Mouse (Mus musculus) limb, embryonic 11.5 days (tissue): ENCODE measurements around the gene Gm6583. TPM values are rescaled to one million over a fixed set of nuclear protein-coding genes. Genes with fewer than 3 reads are reported as not detected.

ENCODE experiments used
- ATAC-seq: fragments of 200-750 bp; cut with Nextera tagmentation; 2 replicates; pipeline ENCODE4 v1.8.0; 2017; ENCODE audit warnings: low read depth; ENCODE audit not compliant: insufficient number of reproducible peaks, low FRiP score, low TSS enrichment
- DNase-seq: peaks from one replicate; pipeline ENCODE4 v3.0.0-alpha.2; 2015; ENCODE audit warnings: low spot score
- H3K27ac ChIP-seq: fragments of 300-500 bp; sonication (generic); replicated peaks from 2 replicates; pipeline ENCODE4 v1.5.1; 2014; ENCODE audit warnings: low read depth, mild to moderate bottlenecking, low read length
- H3K27me3 ChIP-seq: fragments of 300-500 bp; sonication (generic); 2 replicates; pipeline ENCODE4 v1.6.1; 2014; ENCODE audit warnings: mild to moderate bottlenecking, low read length, mixed read lengths; ENCODE audit not compliant: control insufficient read depth, insufficient read depth
- H3K36me3 ChIP-seq: fragments of 300-500 bp; sonication (generic); 2 replicates; pipeline ENCODE4 v1.6.1; 2014; ENCODE audit warnings: mild to moderate bottlenecking, low read length, moderate library complexity, mixed read lengths; ENCODE audit not compliant: control insufficient read depth, insufficient read depth
- H3K4me1 ChIP-seq: fragments of 300-500 bp; sonication (generic); 2 replicates; pipeline ENCODE4 v1.6.1; 2014; ENCODE audit warnings: low read length, mixed read lengths; ENCODE audit not compliant: control insufficient read depth, insufficient read depth
- H3K4me2 ChIP-seq: fragments of 300-500 bp; sonication (generic); 2 replicates; pipeline ENCODE4 v1.6.1; 2014; ENCODE audit warnings: low read depth, mild to moderate bottlenecking, moderate library complexity; ENCODE audit not compliant: severe bottlenecking
- H3K4me3 ChIP-seq: fragments of 300-500 bp; sonication (generic); 2 replicates; pipeline ENCODE4 v1.5.1; 2014; ENCODE audit warnings: low read depth, low read length
- H3K9ac ChIP-seq: fragments of 300-500 bp; sonication (generic); 2 replicates; pipeline ENCODE4 v1.6.1; 2014; ENCODE audit warnings: mild to moderate bottlenecking, low read length
- H3K9me3 ChIP-seq: fragments of 300-500 bp; sonication (generic); 2 replicates; pipeline ENCODE4 v1.6.1; 2016; ENCODE audit warnings: low read length; ENCODE audit not compliant: control insufficient read depth
- WGBS: fragments of 180-500 bp; shearing (Covaris S2); extraction: QIAGEN DNeasy Blood & Tissue Kit; methylation state at CpG from one replicate; pipeline ENCODE4 v1.1.7; 2014; 5-methylcytosine and 5-hydroxymethylcytosine counted together
- polyA plus RNA-seq: library from polyadenylated mRNA; unstranded; fragments of >200 nt; fragmentation: Nextera tagmentation; extraction: Ambion mirVana; gene quantifications from 2 replicates; pipeline ENCODE4 v1.2.1, GENCODE M21; 2014

Gm6583 gene
- polyA plus RNA-seq, 1 experiment from 2014 or later: 0.12 TPM

DNA sequence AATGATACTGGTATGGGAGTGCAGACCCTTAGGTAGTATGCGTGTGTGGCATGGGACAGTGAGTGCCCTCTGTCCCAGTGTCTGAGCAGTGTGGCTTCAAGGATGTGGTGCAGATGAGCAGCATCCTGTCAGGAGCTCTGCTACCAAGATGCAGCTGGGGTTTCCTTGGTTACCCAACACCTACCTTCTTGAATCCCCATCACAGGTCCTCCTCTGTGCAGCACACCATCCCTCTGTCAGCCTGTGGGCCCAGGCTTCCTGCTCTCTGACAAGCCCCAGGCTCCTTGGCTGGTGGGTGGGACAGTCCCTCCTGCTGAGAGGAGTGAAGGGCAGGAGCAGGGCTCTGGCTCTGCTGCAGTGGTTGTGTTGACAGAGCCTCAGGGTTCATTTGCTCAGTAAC is 21.5 kb upstream of the Gm6583 start:
- Histone ChIP-seq H3K9me3 (no peaks in the 10 kb centered on the region), H3K36me3 (peaks cover 11% of the 10 kb centered on the region; the same call in 1 of the 2 replicates), H3K4me3 (no peak overlapping the region), H3K4me1 (no peaks in the 10 kb centered on the region), H3K4me2 (no peak overlapping the region), H3K27ac (no peak overlapping the region), H3K9ac (no peak overlapping the region), H3K27me3 (no peaks in the 10 kb centered on the region)
- ATAC-seq (no peak), DNase-seq (no peak)
- WGBS: 75% methylated on average over 1 of the region's 1 CpGs

DNA sequence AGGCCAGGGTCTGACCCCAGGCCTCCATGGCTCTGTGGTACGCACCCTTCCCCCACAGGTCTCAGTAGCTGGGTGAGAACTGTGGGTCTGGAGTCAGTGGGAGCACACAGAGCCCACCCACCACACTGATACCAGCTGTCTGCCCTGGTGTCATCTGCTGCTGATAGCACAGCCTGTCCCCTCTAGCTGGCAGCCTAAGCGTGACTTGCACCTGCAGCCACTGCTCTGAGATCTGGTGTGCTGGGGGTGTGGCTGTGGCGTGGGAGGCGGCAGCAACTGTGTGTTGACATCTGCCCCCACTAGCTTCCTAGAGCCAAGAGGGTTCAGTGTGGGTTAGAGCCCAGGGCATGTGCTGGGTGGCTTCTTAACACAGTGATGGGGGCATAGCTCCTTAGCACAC is 20.3 kb upstream of the Gm6583 start:
- WGBS: 84% methylated on average over 4 of the region's 4 CpGs
- Histone ChIP-seq H3K36me3 (peaks cover 15% of the 10 kb centered on the region; the same call in 1 of the 2 replicates), H3K4me3 (no peak overlapping the region), H3K4me2 (no peak overlapping the region), H3K9me3 (no peaks in the 10 kb centered on the region), H3K4me1 (no peaks in the 10 kb centered on the region), H3K27me3 (no peaks in the 10 kb centered on the region), H3K9ac (no peak overlapping the region), H3K27ac (no peak overlapping the region)
- ATAC-seq (no peak), DNase-seq (no peak)

DNA sequence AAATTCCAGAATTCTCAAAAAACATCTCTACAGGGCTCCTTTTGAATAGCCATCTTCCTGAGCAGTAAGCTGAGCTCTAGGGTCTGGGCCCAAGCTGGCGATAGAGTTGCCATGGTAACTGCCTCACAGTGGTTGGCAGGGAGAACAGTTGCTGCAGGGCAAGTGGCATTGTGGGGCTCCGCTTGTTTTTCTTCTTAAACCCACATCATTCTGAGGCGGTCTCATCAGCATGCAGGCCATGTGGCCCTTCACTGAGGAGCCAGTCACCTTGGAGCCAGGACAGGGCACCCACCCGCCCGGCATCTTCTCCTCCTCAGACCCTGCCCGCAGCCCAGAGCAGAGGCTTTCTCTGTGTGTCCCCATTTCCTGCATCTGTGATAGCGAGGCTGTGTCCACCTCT is 16.1 kb upstream of the Gm6583 start:
- no peak overlapping the region for H3K9ac ChIP-seq
- no peak for DNase-seq
- peaks cover 24% of the 10 kb centered on the region for H3K36me3 ChIP-seq
- H3K9me3 ChIP-seq: no peaks in the 10 kb centered on the region
- 80% methylated on average over 7 of the region's 7 CpGs for WGBS
- H3K4me3 ChIP-seq: no peak overlapping the region
- no peak for ATAC-seq
- H3K27ac ChIP-seq: no peak overlapping the region
- no peaks in the 10 kb centered on the region for H3K27me3 ChIP-seq
- no peaks in the 10 kb centered on the region for H3K4me1 ChIP-seq
- H3K4me2 ChIP-seq: no peak overlapping the region

DNA sequence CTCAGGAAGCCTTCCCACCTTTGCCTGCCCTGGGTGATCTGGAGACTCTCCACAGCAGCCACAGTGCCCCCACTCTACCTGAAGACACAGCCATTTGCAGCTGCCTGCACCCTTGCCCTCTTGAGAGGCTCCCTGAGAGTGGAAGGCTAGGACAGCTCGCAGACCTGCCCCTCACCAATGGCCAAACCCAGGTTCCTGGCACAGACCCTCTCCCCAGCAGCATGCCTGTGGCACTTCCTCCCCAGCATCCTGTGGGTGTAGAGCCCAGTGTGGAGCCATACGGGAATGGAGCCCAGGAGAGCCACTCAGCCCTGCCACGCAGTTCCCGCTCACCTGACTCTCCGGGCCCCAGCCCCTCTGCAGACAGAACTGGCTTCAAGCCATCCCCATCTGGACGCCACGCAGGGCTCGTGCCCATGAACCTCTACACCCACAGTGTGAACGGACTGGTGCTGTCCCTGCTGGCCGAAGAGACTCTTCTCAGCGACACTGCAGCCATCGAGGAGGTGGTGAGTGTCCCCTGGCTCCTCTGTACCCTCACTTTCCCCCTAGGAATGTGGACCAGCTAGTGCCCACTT is 14.5 kb upstream of the Gm6583 start:
- Histone ChIP-seq H3K9ac (no peak overlapping the region), H3K27me3 (no peaks in the 10 kb centered on the region), H3K4me3 (no peak overlapping the region), H3K36me3 (peaks cover 23% of the 10 kb centered on the region), H3K9me3 (no peaks in the 10 kb centered on the region), H3K27ac (no peak overlapping the region), H3K4me1 (no peaks in the 10 kb centered on the region), H3K4me2 (no peak overlapping the region)
- DNase-seq (no peak), ATAC-seq (no peak)
- WGBS: 93% methylated on average over 12 of the region's 12 CpGs

DNA sequence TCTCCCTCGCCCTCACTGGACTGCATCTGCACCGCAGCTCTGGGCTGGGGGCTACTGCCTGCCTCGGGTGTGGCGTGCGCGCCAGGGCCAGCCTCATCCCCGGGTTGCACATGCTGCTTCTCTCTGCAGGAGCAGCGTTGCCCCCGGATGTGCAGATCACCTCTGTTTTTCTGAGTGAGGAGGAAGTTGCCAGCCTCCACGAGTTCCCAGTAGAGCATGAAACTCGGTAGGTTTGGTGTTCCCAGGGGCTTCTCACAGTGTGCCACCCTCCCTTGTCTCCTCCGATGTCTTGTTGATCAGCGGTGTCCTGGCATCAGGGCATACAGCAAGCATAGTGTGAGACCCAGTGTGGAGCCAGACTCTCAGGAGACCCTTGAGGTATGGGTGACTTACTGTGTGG is 13.5 kb upstream of the Gm6583 start:
- no peak overlapping the region for H3K9ac ChIP-seq
- H3K27me3 ChIP-seq: no peaks in the 10 kb centered on the region
- DNase-seq (no peak), ATAC-seq (no peak)
- H3K27ac ChIP-seq: no peak overlapping the region
- H3K36me3 ChIP-seq: peaks cover 27% of the 10 kb centered on the region
- H3K4me1 ChIP-seq: peaks cover 3% of the 10 kb centered on the region; the same call in 1 of the 2 replicates
- 95% methylated on average over 13 of the region's 13 CpGs for WGBS
- H3K4me3 ChIP-seq: no peak overlapping the region
- no peak overlapping the region for H3K4me2 ChIP-seq
- H3K9me3 ChIP-seq: no peaks in the 10 kb centered on the region

DNA sequence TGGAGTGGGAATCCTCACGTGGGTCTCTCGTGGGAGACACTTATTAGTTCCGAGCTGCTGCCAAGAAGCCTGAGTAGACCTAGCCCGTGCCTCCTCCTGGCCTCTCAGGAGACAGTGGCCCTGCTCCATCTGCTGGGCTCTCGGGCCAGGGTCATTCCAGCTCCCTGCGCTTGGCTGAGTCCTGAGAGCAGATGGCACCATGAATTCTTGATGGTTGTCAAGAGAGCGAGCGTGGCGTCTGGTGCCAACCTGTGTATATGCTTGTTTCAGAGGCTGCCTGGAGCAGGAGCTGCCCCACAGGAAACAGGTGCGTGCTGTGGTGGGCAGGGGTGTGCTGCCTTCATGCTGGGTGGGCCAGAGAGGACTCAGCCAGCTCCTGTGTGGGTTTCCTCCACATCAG is 12.8 kb upstream of the Gm6583 start:
- Histone ChIP-seq H3K27ac (no peak overlapping the region), H3K4me1 (peaks cover 3% of the 10 kb centered on the region; the same call in 1 of the 2 replicates), H3K4me3 (no peak overlapping the region), H3K36me3 (peaks cover 24% of the 10 kb centered on the region), H3K9ac (no peak overlapping the region), H3K4me2 (no peak overlapping the region), H3K27me3 (no peaks in the 10 kb centered on the region), H3K9me3 (no peaks in the 10 kb centered on the region)
- ATAC-seq (no peak), DNase-seq (no peak)
- 92% methylated on average over 10 of the region's 10 CpGs for WGBS

DNA sequence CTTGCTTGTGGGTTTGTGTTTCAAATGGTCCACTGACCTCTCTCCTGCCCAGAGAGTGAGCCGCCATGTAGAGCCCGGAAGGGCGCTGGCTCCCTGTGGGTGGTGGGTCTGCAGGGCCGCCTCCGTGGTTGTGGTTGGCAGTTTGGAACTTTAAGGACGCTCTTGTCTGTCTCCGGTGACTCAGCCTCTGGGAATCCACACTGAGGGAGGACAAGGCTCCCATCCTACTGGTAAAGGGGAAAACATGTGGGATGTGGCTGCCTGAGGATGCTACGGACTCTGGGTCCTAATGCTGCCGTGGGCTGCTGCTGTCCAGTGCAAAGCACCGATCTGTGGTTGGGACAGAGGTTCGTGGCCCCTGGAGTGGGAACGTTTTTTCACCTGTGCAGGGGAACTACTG is 12.1 kb upstream of the Gm6583 start:
- no peak for DNase-seq
- 92% methylated on average over 12 of the region's 12 CpGs for WGBS
- Histone ChIP-seq H3K27ac (no peak overlapping the region), H3K9me3 (no peaks in the 10 kb centered on the region), H3K27me3 (no peaks in the 10 kb centered on the region), H3K9ac (no peak overlapping the region), H3K4me3 (no peak overlapping the region), H3K4me1 (peaks cover 3% of the 10 kb centered on the region; the same call in 1 of the 2 replicates), H3K4me2 (no peak overlapping the region), H3K36me3 (peaks cover 24% of the 10 kb centered on the region)
- no peak for ATAC-seq

DNA sequence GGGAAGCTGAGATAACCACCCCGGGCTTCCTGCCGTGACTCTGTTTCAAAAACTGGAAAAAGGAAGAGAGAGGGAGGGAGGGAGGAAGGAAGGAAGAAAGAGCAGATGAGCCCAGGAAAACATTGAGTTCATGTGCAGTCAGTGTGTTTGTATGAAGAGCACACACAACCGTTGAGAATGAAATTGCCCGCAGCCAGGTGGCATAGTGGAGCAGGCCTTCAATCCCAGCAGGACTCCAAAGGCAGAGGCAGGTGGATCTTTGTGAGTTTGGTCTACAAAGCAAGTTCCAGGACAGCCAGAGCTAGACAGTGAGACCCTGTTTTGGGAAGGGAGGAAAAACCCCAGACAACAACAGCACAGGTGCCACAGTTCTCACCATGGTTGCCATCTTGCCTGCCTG is 11.5 kb upstream of the Gm6583 start:
- Histone ChIP-seq H3K4me3 (no peak overlapping the region), H3K27me3 (no peaks in the 10 kb centered on the region), H3K4me1 (peaks cover 3% of the 10 kb centered on the region; the same call in 1 of the 2 replicates), H3K9ac (no peak overlapping the region), H3K36me3 (peaks cover 21% of the 10 kb centered on the region), H3K4me2 (no peak overlapping the region), H3K27ac (no peak overlapping the region), H3K9me3 (no peaks in the 10 kb centered on the region)
- WGBS: 90% methylated on average over 4 of the region's 4 CpGs
- DNase-seq (no peak), ATAC-seq (no peak)

DNA sequence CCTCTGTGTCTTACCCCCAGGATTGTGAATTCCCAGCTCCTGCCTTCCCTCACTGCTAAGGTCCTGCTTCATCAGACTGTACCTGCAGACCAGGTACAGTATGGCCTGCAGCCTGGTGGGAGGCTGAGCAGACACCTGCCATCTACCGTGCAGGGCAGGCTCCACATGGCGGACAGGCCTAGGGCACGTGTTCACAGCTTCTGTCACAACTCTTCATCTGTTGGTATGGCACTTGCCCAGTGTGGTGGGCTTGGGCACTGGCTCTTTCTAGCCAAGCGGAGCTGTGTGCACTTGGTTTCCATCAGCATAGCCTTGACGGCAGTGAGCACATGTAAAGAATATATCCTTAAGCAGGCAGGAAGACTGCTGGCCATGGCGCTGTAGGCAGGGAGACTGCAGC is 11.0 kb upstream of the Gm6583 start:
- WGBS: 93% methylated on average over 6 of the region's 6 CpGs
- DNase-seq: no peak
- Histone ChIP-seq H3K4me1 (peaks cover 3% of the 10 kb centered on the region; the same call in 1 of the 2 replicates), H3K9ac (no peak overlapping the region), H3K4me3 (no peak overlapping the region), H3K27me3 (no peaks in the 10 kb centered on the region), H3K36me3 (peaks cover 23% of the 10 kb centered on the region), H3K4me2 (no peak overlapping the region), H3K9me3 (no peaks in the 10 kb centered on the region), H3K27ac (no peak overlapping the region)
- ATAC-seq: no peak
